Mouse (Mus musculus) CD4-positive, CD25-positive, alpha-beta regulatory T cell, adult 4 months (primary cell): ENCODE results near the gene Slc18b1. TPM values are rescaled to one million over a fixed set of nuclear protein-coding genes. Genes with fewer than 3 reads are reported as not detected.
"Not testable (repeated sequence)": the region's sequence is repeated elsewhere in the genome, so short reads cannot be mapped to it uniquely, and the experiment has no call there.

Experiments used
- ATAC-seq: one replicate; pipeline ENCODE4 v1.8.0; 2017
- polyA plus RNA-seq, 2 experiments: library from polyadenylated mRNA; unstranded; fragments of 100-300 nt; shearing (Covaris generic); gene quantifications; one replicate each; pipeline ENCODE4 v1.2.1; 2017

Slc18b1 gene
- not detected for polyA plus RNA-seq

GRCm38 (mm10) chr10:23796551-23797503, at the start of gene Slc18b1:
Slc18b1 (plus strand) TSS chr10:23796986.
- peak; percentile 32 for ATAC-seq

GRCm38 (mm10) chr10:23754166-23754565, 42.6 kb upstream of the Slc18b1 start:
- no peak for ATAC-seq

- ATAC-seq, result no peak
Measured at GRCm38 (mm10) chr10:23777288-23777945, 19.4 kb upstream of the Slc18b1 start.

GRCm38 (mm10) chr10:23780539-23781275, 16.1 kb upstream of the Slc18b1 start:
- peak; percentile 31 for ATAC-seq

- ATAC-seq, result no peak
Measured at GRCm38 (mm10) chr10:23781760-23782735, 14.7 kb upstream of the Slc18b1 start.

GRCm38 (mm10) chr10:23782855-23783492, 13.8 kb upstream of the Slc18b1 start:
- no peak for ATAC-seq

- no peak for ATAC-seq
Measured at GRCm38 (mm10) chr10:23783493-23783884, 13.3 kb upstream of the Slc18b1 start.

- no peak for ATAC-seq
Measured at GRCm38 (mm10) chr10:23784121-23784520, 12.7 kb upstream of the Slc18b1 start.

- not testable (repeated sequence) for ATAC-seq
Measured at GRCm38 (mm10) chr10:23785599-23785998, 11.2 kb upstream of the Slc18b1 start.

GRCm38 (mm10) chr10:23786040-23786439, 10.7 kb upstream of the Slc18b1 start:
- peak; percentile 11 for ATAC-seq

GRCm38 (mm10) chr10:23786631-23787038, 10.2 kb upstream of the Slc18b1 start:
- ATAC-seq, result peak; percentile 0

GRCm38 (mm10) chr10:23787062-23787821, 9.5 kb upstream of the Slc18b1 start, which contains the start of gene Rps12:
Rps12 (minus strand) TSS chr10:23787275.
- peak; percentile 89 for ATAC-seq

GRCm38 (mm10) chr10:23788056-23788600, 8.7 kb upstream of the Slc18b1 start:
- ATAC-seq, result no peak

- ATAC-seq, result no peak
Measured at GRCm38 (mm10) chr10:23795871-23796520, 790 bp upstream of the Slc18b1 start.

GRCm38 (mm10) chr10:23797606-23798005, 820 bp downstream of the Slc18b1 start:
- ATAC-seq, result no peak

- ATAC-seq, result no peak
Measured at GRCm38 (mm10) chr10:23798142-23798541, 1.4 kb downstream of the Slc18b1 start.

- ATAC-seq, result no peak
Measured at GRCm38 (mm10) chr10:23799933-23800332, 3.1 kb downstream of the Slc18b1 start.

GRCm38 (mm10) chr10:23802911-23803310, 6.1 kb downstream of the Slc18b1 start:
- ATAC-seq, result no peak

- ATAC-seq, result no peak
Measured at GRCm38 (mm10) chr10:23804665-23805064, 7.9 kb downstream of the Slc18b1 start.
